Mouse (Mus musculus): ENCODE data around the gene Ggact. TPM values are rescaled to one million over a fixed set of nuclear protein-coding genes. Genes with fewer than 3 reads are reported as not detected.

Gene Ggact
- polyA plus RNA-seq, 1 experiment = 6.3 TPM

GRCm38 (mm10) chr14:122917676-122918075 lies 4.1 kb upstream of the Ggact start:
- Histone ChIP-seq H3K4me1 (peaks cover 7% of the 10 kb centered on the region), H3K27me3 (replicated peaks) (peaks cover 10% of the 10 kb centered on the region), H3K4me3 (replicated peaks) (no peak overlapping the region), H3K9me3 (no peaks in the 10 kb centered on the region), H3K36me3 (replicated peaks; ENCODE audit: low read length) (no peaks in the 10 kb centered on the region)
- TF ChIP-seq FLI1 (IDR thresholded peaks at IDR 0.05; ENCODE audit: low read length) = no peak
- no peak for TF ChIP-seq GATA1 (IDR thresholded peaks at IDR 0.05; ENCODE audit: borderline replicate concordance, low read length)

- peaks cover 5% of the 10 kb centered on the region; the same call in 1 of the 2 replicates for H3K9me3 ChIP-seq
- TF ChIP-seq GATA1 (IDR thresholded peaks at IDR 0.05; ENCODE audit: borderline replicate concordance, low read length) (no peak), FLI1 (IDR thresholded peaks at IDR 0.05; ENCODE audit: low read length) (no peak)
- H3K36me3 ChIP-seq (replicated peaks; ENCODE audit: low read length) = no peaks in the 10 kb centered on the region
- peaks cover 14% of the 10 kb centered on the region for H3K4me1 ChIP-seq
- H3K4me3 ChIP-seq (replicated peaks) = peak overlapping the region; percentile 94
- peaks cover 10% of the 10 kb centered on the region for H3K27me3 ChIP-seq (replicated peaks)
Observed at GRCm38 (mm10) chr14:122912812-122913498, 602 bp downstream of the Ggact start.

GRCm38 (mm10) chr14:122912137-122912536 lies 1.4 kb downstream of the Ggact start:
- H3K4me1 ChIP-seq = peaks cover 14% of the 10 kb centered on the region
- TF ChIP-seq FLI1 (IDR thresholded peaks at IDR 0.05; ENCODE audit: low read length) (no peak), GATA1 (IDR thresholded peaks at IDR 0.05; ENCODE audit: borderline replicate concordance, low read length) (no peak)
- peaks cover 6% of the 10 kb centered on the region; the same call in 1 of the 2 replicates for H3K9me3 ChIP-seq
- peaks cover 10% of the 10 kb centered on the region for H3K27me3 ChIP-seq (replicated peaks)
- peak overlapping the region; percentile 94 for H3K4me3 ChIP-seq (replicated peaks)
- H3K36me3 ChIP-seq (replicated peaks; ENCODE audit: low read length) = no peaks in the 10 kb centered on the region

GRCm38 (mm10) chr14:122911265-122911664 lies 2.3 kb downstream of the Ggact start:
- H3K9me3 ChIP-seq = peaks cover 6% of the 10 kb centered on the region; the same call in 1 of the 2 replicates
- peaks cover 10% of the 10 kb centered on the region for H3K27me3 ChIP-seq (replicated peaks)
- H3K4me3 ChIP-seq (replicated peaks) = no peak overlapping the region
- H3K4me1 ChIP-seq = peaks cover 14% of the 10 kb centered on the region
- no peaks in the 10 kb centered on the region for H3K36me3 ChIP-seq (replicated peaks; ENCODE audit: low read length)
- TF ChIP-seq GATA1 (IDR thresholded peaks at IDR 0.05; ENCODE audit: borderline replicate concordance, low read length) (no peak), FLI1 (IDR thresholded peaks at IDR 0.05; ENCODE audit: low read length) (no peak)

GRCm38 (mm10) chr14:122909368-122910091 lies 4.0 kb downstream of the Ggact start:
- TF ChIP-seq FLI1 (IDR thresholded peaks at IDR 0.05; ENCODE audit: low read length) (no peak), GATA1 (IDR thresholded peaks at IDR 0.05; ENCODE audit: borderline replicate concordance, low read length) (no peak)
- Histone ChIP-seq H3K9me3 (peaks cover 6% of the 10 kb centered on the region; the same call in 1 of the 2 replicates), H3K27me3 (replicated peaks) (peaks cover 10% of the 10 kb centered on the region), H3K36me3 (replicated peaks; ENCODE audit: low read length) (peaks cover 4% of the 10 kb centered on the region), H3K4me3 (replicated peaks) (no peak overlapping the region), H3K4me1 (peaks cover 14% of the 10 kb centered on the region)

GRCm38 (mm10) chr14:122908075-122908474 lies 5.5 kb downstream of the Ggact start:
- H3K36me3 ChIP-seq (replicated peaks; ENCODE audit: low read length) = peaks cover 4% of the 10 kb centered on the region
- peaks cover 4% of the 10 kb centered on the region for H3K27me3 ChIP-seq (replicated peaks)
- peaks cover 6% of the 10 kb centered on the region; the same call in 1 of the 2 replicates for H3K9me3 ChIP-seq
- H3K4me3 ChIP-seq (replicated peaks) = no peak overlapping the region
- peaks cover 11% of the 10 kb centered on the region for H3K4me1 ChIP-seq
- TF ChIP-seq FLI1 (IDR thresholded peaks at IDR 0.05; ENCODE audit: low read length) = no peak
- no peak for TF ChIP-seq GATA1 (IDR thresholded peaks at IDR 0.05; ENCODE audit: borderline replicate concordance, low read length)

GRCm38 (mm10) chr14:122905007-122905406 lies 8.6 kb downstream of the Ggact start:
- Histone ChIP-seq H3K36me3 (replicated peaks; ENCODE audit: low read length) (peaks cover 4% of the 10 kb centered on the region), H3K9me3 (peaks cover 6% of the 10 kb centered on the region; the same call in 1 of the 2 replicates), H3K4me3 (replicated peaks) (no peak overlapping the region), H3K4me1 (no peaks in the 10 kb centered on the region), H3K27me3 (replicated peaks) (no peaks in the 10 kb centered on the region)
- TF ChIP-seq GATA1 (IDR thresholded peaks at IDR 0.05; ENCODE audit: borderline replicate concordance, low read length) = no peak
- TF ChIP-seq FLI1 (IDR thresholded peaks at IDR 0.05; ENCODE audit: low read length) = no peak

- Histone ChIP-seq H3K4me3 (replicated peaks) (no peak overlapping the region), H3K9me3 (peaks cover 6% of the 10 kb centered on the region; the same call in 1 of the 2 replicates), H3K4me1 (no peaks in the 10 kb centered on the region), H3K27me3 (replicated peaks) (no peaks in the 10 kb centered on the region), H3K36me3 (replicated peaks; ENCODE audit: low read length) (peaks cover 4% of the 10 kb centered on the region)
- no peak for TF ChIP-seq FLI1 (IDR thresholded peaks at IDR 0.05; ENCODE audit: low read length)
- no peak for TF ChIP-seq GATA1 (IDR thresholded peaks at IDR 0.05; ENCODE audit: borderline replicate concordance, low read length)
Observed at GRCm38 (mm10) chr14:122903923-122904351, 9.6 kb downstream of the Ggact start.

- H3K4me3 ChIP-seq (replicated peaks) = no peak overlapping the region
- 0 out of 2 replicates have a peak, but pooled peaks cover under 1% of the 10 kb centered on the region for H3K9me3 ChIP-seq
- no peaks in the 10 kb centered on the region for H3K4me1 ChIP-seq
- H3K27me3 ChIP-seq (replicated peaks) = no peaks in the 10 kb centered on the region
- no peak for TF ChIP-seq GATA1 (IDR thresholded peaks at IDR 0.05; ENCODE audit: borderline replicate concordance, low read length)
- TF ChIP-seq FLI1 (IDR thresholded peaks at IDR 0.05; ENCODE audit: low read length) = no peak
- peaks cover 4% of the 10 kb centered on the region for H3K36me3 ChIP-seq (replicated peaks; ENCODE audit: low read length)
Observed at GRCm38 (mm10) chr14:122902884-122903283, 10.7 kb downstream of the Ggact start.

- Histone ChIP-seq H3K27me3 (replicated peaks) (no peaks in the 10 kb centered on the region), H3K4me3 (replicated peaks) (no peak overlapping the region), H3K9me3 (no peaks in the 10 kb centered on the region), H3K36me3 (replicated peaks; ENCODE audit: low read length) (peaks cover 4% of the 10 kb centered on the region), H3K4me1 (no peaks in the 10 kb centered on the region)
- TF ChIP-seq FLI1 (IDR thresholded peaks at IDR 0.05; ENCODE audit: low read length) (no peak), GATA1 (IDR thresholded peaks at IDR 0.05; ENCODE audit: borderline replicate concordance, low read length) (no peak)
Observed at GRCm38 (mm10) chr14:122902136-122902535, 11.4 kb downstream of the Ggact start.
